In genomic region chr2:83724827-83725730, GRCm38 (mm10) we compare ENCODE assay signal across 8 mouse cellular contexts. TPM values are rescaled to one million over a fixed set of nuclear protein-coding genes. Genes with fewer than 3 reads are reported as not detected.
DNase-seq lines count a peak whose midpoint lies in the region; ATAC-seq lines count a peak whose summit lies in the region.

No protein-coding gene starts in this region.

- no peaks in the 10 kb centered on the region for H3K9me3 ChIP-seq in forebrain, embryonic 10.5 days
- H3K9me3 ChIP-seq in heart, embryonic 16.5 days (replicated peaks; ENCODE audit: control insufficient read depth, low read length), result no peaks in the 10 kb centered on the region

- peak overlapping the region; percentile 84 for H3K4me3 ChIP-seq in forebrain, embryonic 10.5 days
- H3K4me3 ChIP-seq in heart, embryonic 16.5 days (ENCODE audit: low read length), result peak overlapping the region; percentile 92

- peak overlapping the region; percentile 97 for H3K27ac ChIP-seq in forebrain, embryonic 10.5 days
- H3K27ac ChIP-seq in heart, embryonic 16.5 days (ENCODE audit: low read length), result peak overlapping the region; percentile 90

- 3% methylated on average over 44 of the region's 44 CpGs for WGBS in forebrain, embryonic 10.5 days
- 6% methylated on average over 39 of the region's 44 CpGs for WGBS in heart, embryonic 16.5 days

- H3K4me2 ChIP-seq in heart, embryonic 16.5 days (ENCODE audit: low read depth, low read length), result peak overlapping the region; percentile 88

- peaks cover 32% of the 10 kb centered on the region for H3K4me1 ChIP-seq in forebrain, embryonic 10.5 days
- peaks cover 27% of the 10 kb centered on the region for H3K4me1 ChIP-seq in heart, embryonic 16.5 days (ENCODE audit: control insufficient read depth, insufficient read depth, low read length)

- peak; percentile 30 to 44 for DNase-seq in CD8-positive naive resting alpha-beta T cell, adult 2 months (ENCODE audit: low read depth in 2 of 2, low spot score in 2 of 2)
- DNase-seq in adrenal gland, postnatal 10 days, result peak; percentile 77
- peak; percentile 67 for DNase-seq in forebrain, embryonic 10.5 days (ENCODE audit: extremely low spot score, low spot score)
- DNase-seq in kidney, postnatal 25 days, result peak; percentile 69 to 81
- peak; percentile 54 for DNase-seq in lung, postnatal 25 days (ENCODE audit: low spot score)
- peak; percentile 61 for DNase-seq in retina, embryonic 14.5 days (ENCODE audit: low spot score)
- peak; percentile 36 to 59 for DNase-seq in urinary bladder, postnatal 36 days (ENCODE audit: low spot score in 2 of 2)

- H3K36me3 ChIP-seq in forebrain, embryonic 10.5 days (replicated peaks), result no peaks in the 10 kb centered on the region
- no peaks in the 10 kb centered on the region for H3K36me3 ChIP-seq in heart, embryonic 16.5 days (ENCODE audit: control insufficient read depth, insufficient read depth)

- no peaks in the 10 kb centered on the region for H3K27me3 ChIP-seq in forebrain, embryonic 10.5 days (ENCODE audit: poor library complexity, severe bottlenecking)
- H3K27me3 ChIP-seq in heart, embryonic 16.5 days (ENCODE audit: control insufficient read depth, insufficient read depth, low read length), result no peaks in the 10 kb centered on the region

- ATAC-seq in heart, embryonic 16.5 days (replicated peaks; ENCODE audit: extremely low read depth, insufficient read depth, low FRiP score), result peak; percentile 50

- peak overlapping the region; percentile 88 for H3K9ac ChIP-seq in heart, embryonic 16.5 days (ENCODE audit: low read length)

RNA-seq across cellular contexts. Expression of gene Itgav, which starts 0.9 kb away (rescaled TPM):
- 10 to 100 TPM; 72.8 to 77.2 TPM for total RNA-seq in adrenal gland, postnatal 10 days (2021)
- polyA plus RNA-seq in forebrain, embryonic 10.5 days (2016; fragmentation: Nextera tagmentation; extraction: Ambion mirVana), result 35.5 and 35.6 TPM in 2 replicates
- 34.8 and 43.4 TPM in 2 replicates for polyA plus RNA-seq in heart, embryonic 16.5 days (2015; fragmentation: Nextera tagmentation; extraction: Ambion mirVana)

Comparison
In these comparisons a context has a peak if more than half of its experiments do, and no peak if none do; other contexts are left out.
1. Peak in every context shown above with its lines: DNase-seq, ATAC-seq, H3K4me3 ChIP-seq and H3K27ac ChIP-seq.